Mouse (Mus musculus) myocyte (in vitro differentiated cells): ENCODE data around the gene Setd3.

Experiments
- CEBPB ChIP-seq: IDR thresholded peaks from 2 replicates; pipeline ENCODE4 v1.6.1; 2011; ENCODE audit warnings: mild to moderate bottlenecking, moderate library complexity; ENCODE audit not compliant: poor library complexity, insufficient read depth, severe bottlenecking
- E2F4 ChIP-seq: IDR thresholded peaks from one replicate; pipeline ENCODE4 v1.6.1; 2011; ENCODE audit warnings: mild to moderate bottlenecking, control low read depth, moderate library complexity; ENCODE audit not compliant: insufficient read depth
- MYOG ChIP-seq, 3 experiments: IDR thresholded peaks; one replicate each; pipeline ENCODE4 v1.6.1; 2011; ENCODE audit warnings: control low read depth in 2 of 3, low read depth in 2 of 3, mild to moderate bottlenecking in 2 of 3; ENCODE audit not compliant: insufficient read length in 2 of 3, control insufficient read depth in 1 of 3, insufficient read depth in 1 of 3
- POLR2A ChIP-seq: IDR thresholded peaks from one replicate; pipeline ENCODE4 v1.6.1; 2011; ENCODE audit warnings: low read depth, mild to moderate bottlenecking, control low read depth, moderate library complexity; ENCODE audit not compliant: insufficient read length
- REST ChIP-seq: IDR thresholded peaks from one replicate; pipeline ENCODE4 v1.6.1; 2011; ENCODE audit warnings: mild to moderate bottlenecking, control low read depth, moderate library complexity; ENCODE audit not compliant: insufficient read depth, insufficient read length
- SRF ChIP-seq: IDR thresholded peaks from one replicate; pipeline ENCODE4 v1.6.1; 2011; ENCODE audit warnings: low read depth; ENCODE audit not compliant: control insufficient read depth, insufficient read length
- TCF12 ChIP-seq: IDR thresholded peaks from one replicate; pipeline ENCODE4 v1.6.1; 2011; ENCODE audit warnings: mild to moderate bottlenecking, control low read depth; ENCODE audit not compliant: poor library complexity, insufficient read depth, severe bottlenecking
- USF1 ChIP-seq: IDR thresholded peaks from one replicate; pipeline ENCODE4 v1.6.1; 2011; ENCODE audit warnings: low read depth, mild to moderate bottlenecking, control low read depth, moderate library complexity

DNA sequence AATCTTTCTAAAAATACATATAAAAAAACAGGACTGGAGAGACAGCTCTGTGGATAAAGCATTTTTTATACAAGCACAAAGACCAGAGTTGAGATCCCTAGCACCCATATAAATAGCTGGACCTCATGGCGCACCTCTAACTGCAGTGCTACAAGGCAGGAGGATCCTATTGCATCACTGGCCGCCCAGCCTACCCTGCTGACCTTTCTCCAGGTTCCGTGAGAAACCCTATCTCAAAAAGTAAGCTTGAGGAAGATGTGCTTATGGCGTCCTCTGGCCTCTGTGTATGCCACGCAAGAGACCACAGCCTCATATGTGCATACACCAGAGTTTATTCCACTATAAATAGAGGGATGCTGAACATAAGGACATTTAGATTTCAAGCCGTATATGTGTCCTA, 2.6 kb upstream of the Setd3 start:
- TF ChIP-seq CEBPB: no peak
- TF ChIP-seq POLR2A: no peak
- TF ChIP-seq MYOG (IDR thresholded peaks at IDR 0.05; ENCODE audit: control insufficient read depth in 1 of 3, insufficient read depth in 1 of 3, insufficient read length in 2 of 3, low read depth in 2 of 3): no peak
- no peak for TF ChIP-seq E2F4
- no peak for TF ChIP-seq USF1
- no peak for TF ChIP-seq TCF12
- no peak for TF ChIP-seq REST
- no peak for TF ChIP-seq SRF
